Mouse (Mus musculus): ENCODE results near the gene Pprc1.

Pprc1 gene

DNA sequence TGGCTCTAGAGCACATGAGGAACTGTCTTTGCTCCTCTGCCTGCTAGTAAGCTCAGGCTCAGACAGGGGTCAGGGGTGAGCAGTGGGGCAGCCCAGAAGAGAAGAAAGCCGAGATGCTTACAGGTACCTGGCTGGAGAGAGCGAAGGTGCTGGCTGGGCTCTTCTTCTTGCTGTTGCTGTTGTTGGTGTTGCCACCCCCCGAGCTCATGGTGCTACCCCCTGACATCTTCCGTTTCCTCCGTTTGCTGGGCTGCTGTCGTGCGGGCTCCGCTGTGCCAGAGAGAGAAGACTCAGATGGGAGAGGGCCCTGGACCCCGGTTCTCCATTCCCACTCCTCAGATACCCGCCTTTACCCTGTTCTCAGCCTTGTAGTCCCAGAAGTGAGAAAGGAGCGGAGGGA, 10.8 kb upstream of the Pprc1 start:
- DNase-seq (ENCODE audit: low read depth), result no peak

DNA sequence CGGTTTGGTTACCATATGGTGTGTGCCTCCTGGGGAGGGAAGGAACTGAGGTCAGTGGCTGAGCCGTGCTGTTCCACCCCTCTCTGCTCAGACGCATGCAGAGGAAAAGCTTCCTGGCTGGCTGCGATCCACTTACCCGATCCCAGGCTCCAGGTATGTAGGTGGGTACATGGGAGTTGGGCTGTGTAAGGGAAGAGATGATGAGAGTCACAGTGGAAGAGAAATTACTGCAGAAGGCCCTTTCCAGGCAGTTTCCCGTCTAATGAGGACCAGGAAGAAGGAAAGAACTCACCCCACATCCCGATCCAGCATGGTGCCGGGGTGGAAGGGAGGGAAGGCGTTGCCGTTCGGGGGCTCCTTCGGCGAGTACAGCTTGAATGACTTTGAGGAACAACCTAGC, 8.7 kb upstream of the Pprc1 start:
- no peak for DNase-seq (ENCODE audit: low read depth)

DNA sequence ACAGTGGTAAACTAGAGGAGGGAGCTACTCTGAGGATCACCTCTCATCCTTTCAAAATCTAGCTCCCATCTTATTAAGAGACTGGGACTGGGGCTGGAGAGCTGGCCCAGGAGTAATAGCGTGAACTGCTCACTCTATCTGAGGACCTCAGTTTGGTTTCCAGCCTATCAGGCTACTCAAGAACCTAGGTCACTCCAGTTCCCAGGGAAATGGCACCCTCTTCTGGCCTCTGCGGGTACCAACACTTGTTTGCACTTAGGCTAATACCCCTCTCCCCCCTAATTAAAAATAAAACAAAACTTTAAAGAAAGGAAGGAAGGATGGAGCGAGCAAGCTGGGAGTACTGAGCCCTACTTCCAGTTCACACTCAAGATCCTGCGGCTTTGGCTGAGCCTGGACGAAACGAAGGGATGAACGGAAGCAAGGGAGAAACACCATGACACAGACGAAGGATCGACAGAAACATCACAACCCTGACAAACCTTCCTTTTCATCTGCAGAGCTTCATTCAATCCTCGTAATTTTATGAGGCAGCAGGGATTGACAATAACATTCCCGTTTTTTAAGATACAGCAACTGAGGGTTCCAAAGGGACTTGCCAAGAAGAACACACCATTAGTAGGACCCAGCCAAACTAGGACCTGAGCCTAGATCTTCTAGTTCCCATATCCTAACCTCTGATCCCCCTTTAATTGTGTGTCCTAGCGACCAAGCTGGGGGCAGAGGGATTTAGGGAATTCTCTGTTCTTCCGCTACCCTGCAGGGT, 8.0 kb upstream of the Pprc1 start:
- DNase-seq (ENCODE audit: low read depth), result no peak

DNA sequence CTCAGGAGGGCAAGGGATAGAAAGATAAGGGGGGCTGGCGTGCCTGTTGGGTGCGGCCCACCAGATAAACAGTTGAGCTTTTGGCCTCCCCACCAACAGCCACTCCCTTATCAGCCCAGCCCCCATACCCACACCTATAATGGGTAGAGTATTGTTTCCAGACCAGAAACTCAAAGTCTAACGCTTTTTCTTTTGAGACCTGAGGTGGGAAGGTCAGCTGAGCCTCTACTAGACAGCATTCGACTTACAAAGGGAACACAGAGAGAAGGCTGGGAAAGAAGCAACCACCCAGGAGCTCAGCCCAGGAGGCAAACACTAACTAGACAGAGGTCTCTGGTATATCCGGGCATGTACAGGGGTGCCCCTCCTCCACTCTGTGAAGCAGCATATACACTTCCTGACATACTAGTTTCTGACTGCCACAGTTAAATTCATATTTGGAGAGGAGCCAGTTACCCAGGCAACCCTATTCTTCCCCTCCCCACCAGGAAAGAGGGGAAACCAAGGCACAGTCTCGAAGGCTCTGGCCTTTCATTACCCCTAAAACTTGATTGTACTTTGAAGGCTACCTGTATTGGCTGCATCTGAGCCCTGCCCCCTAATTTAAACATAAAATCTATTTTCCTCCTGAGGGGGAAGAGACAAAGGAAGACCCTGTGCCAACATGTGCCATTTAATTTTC, 7.3 kb upstream of the Pprc1 start:
- no peak for DNase-seq (ENCODE audit: low read depth)

DNA sequence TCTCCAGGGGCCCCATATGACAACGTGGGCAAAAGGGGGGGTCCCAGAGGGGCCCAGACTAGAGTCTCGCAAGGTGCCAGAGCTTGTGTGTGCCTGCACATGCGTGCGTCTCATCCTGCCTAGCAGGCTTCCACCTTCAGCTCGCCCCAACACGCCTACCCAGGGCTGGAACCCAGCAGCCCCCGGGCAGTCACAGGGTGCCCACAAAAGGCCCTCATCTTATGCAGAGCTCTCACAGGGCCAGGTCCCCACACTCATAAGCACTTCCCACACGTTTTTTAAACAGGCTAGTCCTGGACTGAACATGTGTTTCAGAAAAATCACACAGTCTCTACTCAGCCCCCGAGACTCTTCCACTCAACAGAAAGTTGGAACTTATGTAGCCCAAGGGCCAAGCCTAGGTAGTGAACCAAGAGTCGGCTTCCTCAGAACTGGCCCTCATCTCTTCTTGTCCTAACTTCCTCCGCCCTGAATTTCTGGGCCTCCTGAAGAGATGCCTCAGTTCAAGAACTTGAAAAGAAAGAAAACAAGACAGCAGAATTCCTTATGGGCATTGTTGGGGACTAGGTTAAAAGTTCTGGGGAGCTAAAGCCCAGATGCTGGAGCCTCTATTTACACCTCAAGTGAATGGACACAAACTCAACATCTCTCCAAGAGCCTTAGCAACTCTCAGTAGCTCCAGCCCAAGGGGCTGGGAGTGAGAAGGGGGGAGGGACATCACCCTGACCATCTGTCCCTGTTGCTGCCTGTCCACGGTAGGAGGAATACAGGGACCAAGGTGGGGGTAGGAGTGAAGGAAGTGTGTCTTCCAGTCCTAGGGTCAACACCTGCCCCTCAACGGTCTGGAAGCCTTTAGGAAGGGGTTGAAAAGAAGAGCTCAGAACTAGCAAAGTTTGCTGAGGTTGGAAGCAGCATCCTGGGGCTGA, 6.5 kb upstream of the Pprc1 start:
- DNase-seq (ENCODE audit: low read depth), result no peak

DNA sequence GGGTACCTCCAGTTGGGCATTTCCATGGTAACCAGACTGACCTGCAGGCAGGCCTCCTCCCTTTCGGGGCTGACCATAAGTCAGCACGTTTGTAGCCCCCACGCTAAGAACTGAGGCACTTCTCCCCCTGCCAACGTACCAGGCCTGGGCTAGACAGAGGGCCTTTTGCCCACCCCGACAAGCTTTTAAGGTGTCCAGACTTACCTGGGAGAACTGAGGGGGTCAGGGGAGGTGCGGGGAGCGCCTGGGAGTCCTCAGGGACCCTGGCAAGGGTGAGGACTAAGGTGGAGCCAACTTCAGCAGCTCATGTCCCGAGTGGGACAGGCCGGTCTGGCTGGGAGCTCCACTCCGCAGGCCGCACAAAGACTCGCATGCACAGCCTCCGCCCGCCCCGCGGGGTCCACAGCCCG, 5.8 kb upstream of the Pprc1 start:
- DNase-seq (ENCODE audit: low read depth), result no peak

DNA sequence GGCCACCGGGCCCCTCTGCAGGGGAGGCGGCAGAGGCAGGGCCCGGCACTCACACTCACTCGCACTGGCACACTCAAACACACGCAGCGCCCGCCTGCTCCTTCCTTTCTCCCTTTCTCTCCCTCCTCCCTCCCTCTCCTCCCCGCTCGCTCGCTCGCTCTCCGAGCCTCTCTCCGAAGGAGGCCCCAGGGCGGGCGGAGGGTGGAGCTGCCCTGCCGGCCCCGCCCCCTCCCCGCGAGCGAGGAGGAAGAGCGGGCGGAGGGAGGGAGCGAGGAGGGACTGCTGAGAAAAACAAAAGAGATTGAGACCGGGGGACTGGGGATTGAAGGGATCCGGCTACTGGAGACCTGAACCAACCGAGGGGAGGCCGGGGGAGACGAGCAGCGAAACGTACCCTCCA, 5.2 kb upstream of the Pprc1 start:
- peak; percentile 59 for DNase-seq (ENCODE audit: low read depth)

DNA sequence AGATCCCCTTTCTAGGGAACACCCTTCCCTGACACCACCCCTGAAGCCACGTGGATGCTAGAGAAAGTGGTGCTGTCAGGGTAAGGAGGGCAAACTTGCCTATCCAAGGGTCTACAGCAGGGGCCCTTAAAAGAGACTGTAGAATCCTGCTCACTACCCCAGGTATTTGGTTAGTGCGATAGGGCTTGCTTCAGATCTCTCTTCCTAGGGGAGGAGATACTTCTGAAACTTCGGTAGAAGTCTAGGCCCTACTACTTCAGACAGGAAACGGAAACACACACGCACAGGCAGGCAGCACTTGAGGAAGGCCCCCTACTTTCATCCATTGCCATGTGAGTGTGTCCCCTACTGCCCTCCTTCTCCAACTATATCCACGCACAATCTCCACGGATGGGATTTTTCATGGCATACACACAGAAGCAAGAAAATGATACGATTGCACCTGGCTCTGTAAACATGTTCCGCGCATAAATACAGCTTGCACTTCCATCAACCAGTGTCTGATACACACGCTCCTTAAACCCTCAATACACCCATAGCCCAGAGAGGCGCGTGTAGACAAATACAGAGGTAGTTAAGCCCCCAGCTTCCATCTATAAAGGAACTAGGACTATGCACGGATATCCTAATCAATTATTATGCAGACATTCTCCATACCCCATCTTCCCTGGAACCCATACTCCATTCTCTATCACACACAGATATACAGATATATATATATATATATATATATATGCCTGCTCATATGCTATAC, 4.4 kb upstream of the Pprc1 start:
- no peak for DNase-seq (ENCODE audit: low read depth)

DNA sequence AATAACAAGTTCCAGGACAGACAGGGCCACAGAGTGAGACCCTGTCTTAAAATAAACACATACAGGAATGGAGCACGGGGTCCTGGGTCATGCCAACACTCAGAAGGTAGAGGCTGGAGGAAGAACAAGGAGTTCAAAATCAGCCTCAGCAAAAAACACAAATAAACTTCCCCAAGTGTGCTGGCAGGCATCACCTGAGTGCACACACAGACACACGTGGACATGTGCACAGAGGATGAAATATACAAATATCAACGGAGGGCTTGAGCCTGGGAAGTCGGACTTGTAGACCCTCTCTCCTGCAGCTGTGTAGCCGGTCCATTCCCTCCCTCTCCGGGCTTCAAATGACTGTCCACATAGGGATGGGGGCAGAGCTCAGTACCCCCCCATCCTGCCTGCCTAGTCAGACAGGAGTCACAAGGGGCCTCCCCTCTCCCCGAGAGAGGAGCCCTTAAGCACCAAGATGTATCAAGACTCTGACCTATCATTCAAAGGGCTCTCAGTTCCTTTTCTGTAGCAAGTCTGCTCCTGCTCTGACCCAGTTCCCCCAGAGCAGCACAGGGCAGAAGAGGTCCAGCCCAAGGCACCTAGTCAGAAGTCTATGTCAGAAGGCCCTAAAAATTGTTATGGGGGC, 3.3 kb upstream of the Pprc1 start:
- DNase-seq (ENCODE audit: low read depth), result no peak

DNA sequence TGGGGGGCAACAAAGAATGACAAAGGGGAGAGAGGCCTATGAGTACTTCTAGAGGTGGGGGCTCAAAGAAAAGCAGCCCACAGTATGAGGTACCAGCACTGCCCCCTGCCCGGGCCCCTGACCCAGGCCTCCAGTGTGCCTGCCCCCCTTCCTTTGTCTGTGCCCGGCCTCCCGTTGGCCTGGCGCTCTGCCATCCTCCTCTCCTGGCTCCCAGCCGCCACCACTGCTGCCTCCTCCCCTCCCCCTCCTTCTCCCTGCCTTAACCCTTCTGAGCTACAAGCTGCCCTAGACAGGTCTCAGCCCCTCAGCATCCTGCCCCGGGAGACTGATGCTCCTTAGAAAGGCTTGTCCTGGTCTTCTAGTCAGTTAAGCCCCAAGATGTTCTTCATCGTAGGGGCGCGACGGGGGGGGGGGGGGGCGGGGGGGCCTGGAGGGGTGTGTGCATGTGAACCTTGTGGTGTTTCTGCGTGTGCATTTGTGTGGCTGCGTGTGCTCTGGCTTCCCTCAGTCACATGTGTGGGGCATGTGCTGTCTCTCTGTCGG, 2.7 kb upstream of the Pprc1 start:
- DNase-seq (ENCODE audit: low read depth), result no peak

DNA sequence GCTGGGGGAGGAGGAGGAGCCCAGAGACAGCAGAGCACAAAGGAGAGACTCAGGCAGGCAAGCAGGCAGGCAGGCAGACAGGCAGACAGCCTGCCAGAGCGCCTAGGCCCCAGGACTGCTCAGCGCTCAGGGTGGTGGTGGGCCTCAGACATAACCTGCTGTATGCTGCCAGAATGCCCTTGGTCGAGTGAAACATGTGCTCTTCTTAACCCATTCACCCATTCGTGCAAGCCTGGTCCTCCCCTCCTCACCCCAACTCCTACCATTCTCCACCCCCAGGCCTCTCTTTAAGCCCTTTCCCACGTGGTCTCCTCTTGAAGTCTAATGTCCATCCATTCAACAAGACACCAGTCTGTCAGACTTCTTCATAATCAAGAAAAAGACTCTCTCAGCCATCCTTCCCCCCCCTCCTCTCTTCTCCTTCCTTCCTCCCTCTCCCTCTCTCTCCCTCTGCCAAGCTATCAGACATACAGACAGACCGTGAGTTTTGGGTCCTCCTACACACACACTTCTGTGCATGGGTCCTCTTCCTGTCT, 2.1 kb upstream of the Pprc1 start:
- peak; percentile 47 for DNase-seq (ENCODE audit: low read depth)

DNA sequence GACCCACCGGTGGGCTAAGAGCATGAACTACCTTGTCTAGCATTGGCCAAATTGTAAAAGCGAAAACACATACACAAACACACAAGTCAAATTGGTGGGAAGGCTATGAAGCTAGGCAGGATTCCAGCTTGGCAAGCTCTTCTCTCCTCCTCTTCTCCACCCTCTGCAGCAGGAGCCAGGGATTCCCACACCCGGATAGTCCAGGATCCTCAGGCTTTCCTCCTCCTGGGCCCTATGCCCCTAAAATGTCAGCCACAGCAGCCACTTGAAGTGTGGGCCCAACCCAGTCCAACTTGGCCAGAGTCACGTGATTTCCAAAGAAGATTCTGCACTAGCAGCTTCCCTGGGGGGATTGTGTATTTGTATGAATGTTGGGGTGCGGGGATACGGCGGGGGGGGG, 1.3 kb upstream of the Pprc1 start:
- no peak for DNase-seq (ENCODE audit: low read depth)

DNA sequence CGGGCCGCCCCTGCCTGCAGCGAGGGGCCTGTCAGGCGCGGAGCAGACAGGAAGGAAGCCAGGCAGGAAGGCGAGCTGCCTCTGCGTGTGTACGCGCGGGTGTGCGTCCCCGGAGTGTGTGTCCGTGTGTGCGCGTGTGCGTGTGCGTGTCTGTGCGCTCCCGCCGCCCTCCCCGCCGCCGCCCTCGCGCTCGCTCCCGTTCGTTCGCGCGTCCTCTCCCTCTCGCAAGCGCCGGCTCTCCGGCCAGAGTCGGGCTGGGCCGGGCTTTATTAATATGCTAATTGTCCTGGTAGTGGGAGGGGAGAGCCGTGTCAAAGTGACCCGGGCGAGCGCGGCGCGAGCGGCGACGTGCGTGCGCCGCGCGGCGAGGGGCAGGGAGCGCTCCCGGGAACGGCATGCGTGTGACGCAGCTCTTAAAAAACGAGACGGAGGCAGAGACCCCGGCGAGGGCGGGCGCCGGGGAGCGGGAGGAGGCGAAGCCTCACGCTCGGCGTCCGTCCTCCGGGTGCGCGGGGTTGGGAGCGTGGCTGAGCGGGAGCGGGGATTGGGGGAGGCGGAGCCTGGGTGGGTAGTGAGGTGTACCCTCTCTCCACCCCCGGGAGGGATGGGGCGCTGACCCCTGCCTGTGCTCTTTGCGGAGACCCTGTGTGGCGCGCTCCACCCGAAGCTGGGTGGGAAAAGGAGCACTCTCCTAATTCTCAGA, 458 bp downstream of the Pprc1 start, which contains the start of gene Ldb1:
TSS of gene Ldb1 (minus strand) at position 222 of the 703 bp plus-strand sequence.
- no peak for DNase-seq (ENCODE audit: low read depth)

DNA sequence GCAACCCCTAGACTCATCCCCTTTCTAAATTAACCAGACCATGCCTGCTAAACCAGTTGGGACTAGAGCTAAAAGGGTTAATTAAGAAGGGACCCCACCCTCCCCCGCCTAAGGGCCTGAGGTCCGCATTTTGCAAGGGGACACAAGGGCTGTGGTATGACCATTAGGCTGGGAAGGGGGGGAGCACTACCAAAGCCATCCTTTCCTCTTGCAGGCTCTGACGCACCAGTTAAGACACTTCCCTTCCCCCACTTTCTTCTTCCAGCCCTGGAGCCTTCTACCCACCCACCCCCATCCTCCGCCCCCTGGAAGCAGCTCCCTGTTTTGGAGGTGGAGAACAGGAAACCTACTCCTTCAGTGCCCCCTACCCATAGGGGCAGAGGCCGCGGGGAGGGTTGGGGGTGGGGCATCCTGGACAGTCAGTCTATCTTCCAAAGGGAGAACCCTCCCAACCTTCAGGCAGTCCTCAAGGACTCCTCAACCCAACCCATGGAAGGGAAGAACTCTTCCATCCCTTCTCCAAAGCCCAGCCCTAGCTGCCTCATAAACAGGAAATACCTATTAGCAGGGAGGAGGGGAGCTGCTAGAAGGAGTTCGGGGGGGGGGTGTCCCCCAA, 1.1 kb downstream of the Pprc1 start:
- no peak for DNase-seq (ENCODE audit: low read depth)

DNA sequence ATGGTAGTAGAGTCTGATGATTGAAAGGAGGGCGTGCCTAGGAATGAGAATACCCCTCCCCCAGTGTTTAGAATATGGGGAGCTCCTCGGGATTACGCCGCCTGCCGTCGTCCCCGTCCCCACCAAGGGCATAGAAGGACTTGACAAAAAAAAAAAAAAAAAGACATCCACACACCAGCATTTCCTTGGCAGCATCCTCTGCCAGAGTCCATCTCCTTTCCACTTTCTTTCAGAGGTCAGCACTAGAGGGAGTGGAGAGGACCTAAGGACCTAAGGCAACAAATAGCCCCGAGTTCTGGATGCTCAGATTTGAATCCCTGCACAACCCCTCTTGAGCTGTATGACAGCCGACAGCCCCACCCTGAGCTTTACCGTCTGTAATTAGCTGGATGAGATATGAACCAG, 1.9 kb downstream of the Pprc1 start:
- DNase-seq (ENCODE audit: low read depth), result no peak

DNA sequence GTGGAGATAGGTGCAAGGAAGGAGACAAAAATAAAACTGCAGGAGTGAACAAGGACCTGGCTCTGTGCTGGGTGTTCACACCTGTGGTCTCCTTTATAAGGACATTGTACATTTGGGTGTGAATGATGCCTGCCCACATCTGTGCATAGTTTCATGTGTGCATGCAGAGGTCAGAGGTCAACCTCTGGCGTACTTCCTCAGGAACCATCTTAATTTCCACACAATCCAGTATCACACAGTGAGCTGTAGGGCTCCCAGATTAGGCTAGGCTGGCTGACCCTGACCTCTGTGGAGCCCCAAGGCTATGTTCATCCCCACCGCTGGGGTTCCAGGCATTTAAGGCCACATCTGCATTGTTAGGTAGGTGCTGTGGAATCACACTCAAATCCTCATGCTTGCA, 2.7 kb downstream of the Pprc1 start:
- no peak for DNase-seq (ENCODE audit: low read depth)

DNA sequence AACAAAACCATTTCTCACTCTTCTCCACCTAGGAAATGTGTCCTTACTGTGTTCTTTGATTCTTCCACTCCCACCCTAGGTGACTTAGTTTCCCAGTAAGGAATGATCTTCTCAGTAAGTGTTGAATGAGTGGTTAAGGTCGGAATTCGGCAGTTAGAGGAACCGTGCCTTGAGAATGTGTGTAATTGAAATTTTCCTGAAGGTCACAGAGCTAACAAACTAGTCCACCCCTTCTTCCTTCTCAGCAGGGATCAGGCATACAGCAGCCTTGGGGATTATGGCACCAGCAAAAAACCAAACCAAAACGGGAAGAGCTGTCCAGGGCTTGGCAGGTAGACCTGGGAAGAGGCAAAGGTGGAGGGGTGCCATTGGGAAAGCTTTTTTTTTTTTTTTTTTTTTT, 4.4 kb downstream of the Pprc1 start:
- no peak for DNase-seq (ENCODE audit: low read depth)

DNA sequence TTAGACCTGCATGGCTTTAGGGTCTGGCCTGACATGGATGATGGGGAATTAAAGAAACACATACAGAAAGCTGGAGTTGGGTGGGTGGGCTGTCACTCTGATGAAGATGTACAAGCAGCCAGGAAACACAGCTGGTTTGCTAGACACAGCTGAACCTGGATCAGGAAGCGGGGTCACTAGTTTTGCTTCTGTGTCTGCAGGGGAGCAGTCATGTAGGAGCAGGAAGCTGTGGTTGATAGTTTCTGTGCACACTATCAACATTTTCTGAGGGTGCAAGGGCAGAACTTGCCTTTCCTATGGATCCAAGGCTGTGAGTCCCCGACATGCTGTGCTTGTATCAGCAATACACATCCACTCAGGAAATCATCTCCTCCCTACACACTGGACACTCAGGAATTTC, 5.8 kb downstream of the Pprc1 start:
- no peak for DNase-seq (ENCODE audit: low read depth)

DNA sequence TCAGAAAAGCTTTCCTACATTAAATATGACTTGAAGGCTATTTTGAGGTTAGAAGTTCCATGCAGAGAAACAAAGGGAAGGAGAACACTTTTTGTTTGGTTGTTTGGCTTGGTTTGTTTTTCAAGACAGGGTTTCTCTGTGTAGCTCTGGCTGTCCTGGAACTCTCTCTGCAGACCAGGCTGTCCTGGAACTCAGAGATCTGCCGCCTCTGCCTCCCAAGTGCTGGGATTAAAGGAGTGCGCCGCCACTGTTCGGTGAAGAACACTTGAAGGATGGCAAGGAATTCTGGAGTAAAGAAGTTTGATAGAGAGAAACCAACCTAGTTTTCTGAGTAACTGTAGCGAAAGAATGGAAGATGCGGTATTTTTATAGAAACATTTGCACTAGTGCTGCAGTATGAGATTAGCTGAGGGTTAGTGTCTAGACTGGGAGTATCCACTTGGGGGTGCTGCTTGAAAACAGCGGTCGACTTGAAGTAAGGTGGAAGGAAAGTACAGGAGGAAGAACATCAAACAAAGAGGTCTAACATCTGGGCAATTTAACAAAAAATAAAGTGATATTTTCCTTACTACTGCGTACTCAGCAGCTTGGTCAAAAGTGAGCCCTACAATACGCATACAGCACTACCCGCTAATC, 11.2 kb downstream of the Pprc1 start:
- no peak for DNase-seq (ENCODE audit: low read depth)

Data from fibroblast of lung, adult 2 months (primary cell).